Mouse (Mus musculus): ENCODE results near the gene Slc35f3. TPM values are rescaled to one million over a fixed set of nuclear protein-coding genes. Genes with fewer than 3 reads are reported as not detected.
A peak's percentile ranks its signal among the peaks of the same experiment; 100 is the strongest.

Slc35f3 gene
- total RNA-seq (2014; rRNA removed): 2.1 and 3.7 TPM in 2 replicates
- 3.9 and 4.6 TPM in 2 replicates for polyA plus RNA-seq (2015; fragmentation: Nextera tagmentation; extraction: Ambion mirVana)

DNA sequence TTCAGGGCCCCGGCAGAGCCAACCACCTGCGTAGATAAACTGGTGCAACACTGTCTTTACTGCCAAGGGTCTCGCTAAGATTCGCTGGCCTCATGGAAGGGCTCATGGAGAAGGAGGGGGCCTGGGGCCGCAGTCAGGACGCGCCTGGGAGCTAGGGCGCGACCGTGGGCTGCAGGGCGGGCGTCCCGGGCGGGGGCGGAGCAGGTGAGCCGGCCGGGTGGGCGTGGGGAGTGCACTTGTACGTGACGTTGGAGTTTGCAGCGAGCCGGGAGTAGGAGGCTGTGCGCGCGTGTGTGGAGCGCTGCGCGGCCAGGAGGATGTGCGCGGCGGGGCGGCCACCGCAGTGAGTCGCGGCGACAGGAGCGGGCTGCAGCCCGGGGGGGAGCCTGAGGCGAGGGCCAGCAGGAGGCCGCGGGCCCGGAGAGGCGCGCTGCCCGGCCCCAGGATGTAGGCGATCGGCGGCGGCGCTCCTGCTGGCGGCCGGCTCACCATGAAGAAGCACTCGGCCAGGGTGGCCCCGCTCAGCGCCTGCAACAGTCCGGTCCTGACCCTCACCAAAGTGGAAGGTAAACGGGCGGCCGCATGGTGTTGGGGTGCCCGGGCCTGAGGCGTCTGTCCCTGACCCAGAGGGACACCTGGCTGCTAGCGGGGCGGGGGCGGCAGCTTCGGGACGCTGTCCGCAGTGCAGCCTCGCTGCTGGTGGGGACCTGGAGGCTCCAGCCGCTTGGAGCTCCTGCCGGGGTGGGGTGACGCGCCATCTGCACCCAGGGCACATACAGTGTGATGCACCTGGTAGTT is at the start of gene Slc35f3:
TSS of gene Slc35f3 (plus strand) at position 263 of the 798 bp plus-strand sequence.
- TF ChIP-seq CTCF (IDR thresholded peaks at IDR 0.05): no peak
- under 1% methylated on average over 64 of the region's 72 CpGs for WGBS
- no peak within 1 kb of the TSS for H3K27ac ChIP-seq (ENCODE audit: low read depth, low read length)

DNA sequence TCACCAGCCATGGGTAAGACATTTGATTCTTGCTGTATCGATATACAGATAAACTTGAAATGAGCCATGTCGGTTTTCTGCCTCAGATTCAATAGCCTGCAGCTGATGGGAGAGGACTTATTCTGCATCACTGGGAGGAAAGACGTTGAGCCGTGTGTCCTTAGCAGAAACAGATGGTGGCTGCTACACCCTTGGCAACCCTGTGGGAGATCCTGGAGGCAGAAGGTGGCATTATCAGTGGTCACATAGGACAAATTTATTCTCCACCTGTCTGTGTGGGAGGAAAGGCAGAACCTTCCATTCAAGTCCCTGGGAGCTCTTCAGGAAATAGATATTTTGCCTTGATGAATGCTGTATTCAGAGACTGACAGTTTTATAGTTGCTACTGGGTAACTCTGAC is 47.9 kb upstream of the Slc35f3 start:
- TF ChIP-seq CTCF (IDR thresholded peaks at IDR 0.05): no peak
- ATAC-seq (ENCODE audit: low FRiP score): no peak
- H3K27ac ChIP-seq (ENCODE audit: low read depth, low read length): no peak overlapping the region
- no peaks in the 10 kb centered on the region for H3K36me3 ChIP-seq (ENCODE audit: insufficient read depth, low read length)
- H3K9ac ChIP-seq (replicated peaks; ENCODE audit: low read length, poor library complexity, severe bottlenecking): no peak overlapping the region
- H3K4me2 ChIP-seq (ENCODE audit: low read depth, low read length, poor library complexity, severe bottlenecking): no peak overlapping the region
- no peaks in the 10 kb centered on the region for H3K9me3 ChIP-seq (ENCODE audit: low read length)
- no peak for DNase-seq (ENCODE audit: low spot score)
- WGBS: 66% methylated on average over 4 of the region's 4 CpGs
- no peak overlapping the region for H3K4me3 ChIP-seq (ENCODE audit: low read depth, low read length)
- H3K27me3 ChIP-seq (ENCODE audit: insufficient read depth, low read length): no peaks in the 10 kb centered on the region
- H3K4me1 ChIP-seq (ENCODE audit: insufficient read depth, low read length): no peaks in the 10 kb centered on the region

More for the DNA sequence above, at the start of gene Slc35f3:
- peak; percentile 26 for DNase-seq (ENCODE audit: low spot score)
- Histone ChIP-seq H3K4me3 (ENCODE audit: low read depth, low read length) (peak within 1 kb of the TSS; percentile 62), H3K4me1 (ENCODE audit: insufficient read depth, low read length) (no peaks in the 10 kb centered on the region), H3K27me3 (ENCODE audit: insufficient read depth, low read length) (no peaks in the 10 kb centered on the region), H3K4me2 (ENCODE audit: low read depth, low read length, poor library complexity, severe bottlenecking) (peak within 1 kb of the TSS; percentile 93), H3K36me3 (ENCODE audit: insufficient read depth, low read length) (no peaks in the 10 kb centered on the region), H3K9ac (replicated peaks; ENCODE audit: low read length, poor library complexity, severe bottlenecking) (peak within 1 kb of the TSS; percentile 76), H3K9me3 (ENCODE audit: low read length) (no peaks in the 10 kb centered on the region)
- ATAC-seq (ENCODE audit: low FRiP score): peak; percentile 72

DNA sequence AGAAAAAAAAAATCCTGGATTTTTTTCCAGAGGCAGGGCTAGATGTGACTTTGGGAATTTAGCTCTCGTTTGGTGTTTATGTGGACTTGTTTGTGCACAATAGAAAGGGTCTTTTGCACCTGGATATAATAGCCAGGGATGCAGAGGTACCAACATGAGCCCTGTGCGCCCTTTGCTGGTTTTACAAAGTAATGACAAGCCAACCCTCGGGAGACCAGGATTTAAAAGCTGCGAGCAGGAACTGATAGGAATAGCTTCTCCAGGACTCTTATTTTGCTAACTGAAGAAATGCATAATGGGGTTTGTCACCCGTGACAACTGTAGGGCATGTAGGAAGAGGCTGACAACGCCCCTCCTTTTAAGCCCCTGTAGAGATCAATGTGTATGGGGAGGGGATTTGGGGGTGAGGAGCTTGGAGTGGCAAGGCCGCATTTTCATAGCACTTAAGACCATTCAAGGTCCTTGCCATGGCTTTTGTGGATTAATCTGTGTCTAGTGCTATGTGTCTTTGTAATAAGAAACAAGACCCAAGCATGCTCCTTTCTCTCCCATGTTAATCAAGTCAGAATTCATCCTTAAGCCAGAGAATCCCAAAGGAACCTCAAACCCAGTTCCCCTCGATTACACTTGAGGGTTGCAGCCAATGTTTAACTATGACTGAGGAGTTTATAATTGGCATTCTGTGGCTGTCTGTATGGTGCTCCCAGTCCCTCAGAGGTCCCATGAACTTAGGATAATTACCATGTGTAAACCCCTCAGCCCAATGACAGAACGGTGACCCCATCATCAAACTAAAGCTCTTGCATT is 41.6 kb upstream of the Slc35f3 start:
- H3K4me2 ChIP-seq (ENCODE audit: low read depth, low read length, poor library complexity, severe bottlenecking): no peak overlapping the region
- peak; percentile 82 for DNase-seq (ENCODE audit: low spot score)
- H3K4me1 ChIP-seq (ENCODE audit: insufficient read depth, low read length): no peaks in the 10 kb centered on the region
- WGBS: 6% methylated on average over 9 of the region's 9 CpGs
- no peak overlapping the region for H3K4me3 ChIP-seq (ENCODE audit: low read depth, low read length)
- ATAC-seq (ENCODE audit: low FRiP score): no peak
- no peaks in the 10 kb centered on the region for H3K27me3 ChIP-seq (ENCODE audit: insufficient read depth, low read length)
- no peaks in the 10 kb centered on the region for H3K36me3 ChIP-seq (ENCODE audit: insufficient read depth, low read length)
- H3K9me3 ChIP-seq (ENCODE audit: low read length): no peaks in the 10 kb centered on the region
- no peak overlapping the region for H3K27ac ChIP-seq (ENCODE audit: low read depth, low read length)
- TF ChIP-seq CTCF (IDR thresholded peaks at IDR 0.05): peak; percentile 76
- H3K9ac ChIP-seq (replicated peaks; ENCODE audit: low read length, poor library complexity, severe bottlenecking): no peak overlapping the region

DNA sequence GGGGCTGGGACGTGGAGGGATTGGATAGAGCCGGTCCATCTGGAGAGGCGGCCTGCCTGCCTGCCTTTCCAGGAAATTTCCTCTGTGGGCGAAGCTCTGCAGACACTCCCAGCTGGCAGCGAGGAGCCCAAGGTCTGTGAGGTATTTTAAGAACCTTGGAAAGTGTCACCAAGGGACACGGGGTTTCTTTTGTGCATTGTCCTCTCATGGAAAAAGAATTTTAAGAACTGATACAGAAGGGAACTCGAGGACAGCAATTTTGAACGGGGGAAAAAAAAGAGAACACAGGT is 41.0 kb upstream of the Slc35f3 start:
- Histone ChIP-seq H3K4me3 (ENCODE audit: low read depth, low read length) (no peak overlapping the region), H3K4me1 (ENCODE audit: insufficient read depth, low read length) (no peaks in the 10 kb centered on the region), H3K4me2 (ENCODE audit: low read depth, low read length, poor library complexity, severe bottlenecking) (no peak overlapping the region), H3K27me3 (ENCODE audit: insufficient read depth, low read length) (no peaks in the 10 kb centered on the region), H3K36me3 (ENCODE audit: insufficient read depth, low read length) (no peaks in the 10 kb centered on the region), H3K9ac (replicated peaks; ENCODE audit: low read length, poor library complexity, severe bottlenecking) (no peak overlapping the region), H3K9me3 (ENCODE audit: low read length) (no peaks in the 10 kb centered on the region), H3K27ac (ENCODE audit: low read depth, low read length) (no peak overlapping the region)
- ATAC-seq (ENCODE audit: low FRiP score): no peak
- no peak for DNase-seq (ENCODE audit: low spot score)
- TF ChIP-seq CTCF (IDR thresholded peaks at IDR 0.05): no peak
- WGBS: 19% methylated on average over 8 of the region's 8 CpGs

DNA sequence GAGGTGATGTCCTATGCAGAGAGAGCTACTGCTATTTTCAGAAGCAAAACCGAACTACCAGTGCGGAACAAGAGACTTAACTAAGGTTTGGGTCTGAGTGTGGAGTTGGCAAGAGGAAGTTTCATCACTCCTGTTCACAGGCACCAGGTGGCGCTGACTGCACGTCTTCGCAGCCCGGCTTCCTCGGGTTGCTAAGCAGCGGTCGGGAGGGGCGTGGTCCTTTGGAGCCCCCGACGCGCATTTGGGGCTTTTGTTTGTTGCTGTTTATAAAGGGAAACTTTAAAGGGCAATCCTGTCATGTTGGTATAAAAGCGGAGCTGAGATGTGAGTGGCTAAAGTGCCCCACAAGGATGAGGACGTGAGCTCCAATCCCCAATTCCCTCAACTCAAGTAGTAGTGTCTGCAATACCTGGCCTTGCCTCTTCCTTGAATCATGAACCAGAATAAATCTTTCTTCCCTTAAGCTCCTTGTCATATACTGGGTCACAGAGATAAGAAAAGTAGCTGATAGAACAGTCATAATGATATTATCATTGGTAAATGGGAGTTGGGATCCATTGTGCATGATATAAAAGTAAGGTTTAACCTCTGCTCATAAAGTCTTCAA is 40.1 kb upstream of the Slc35f3 start:
- no peak overlapping the region for H3K27ac ChIP-seq (ENCODE audit: low read depth, low read length)
- H3K4me3 ChIP-seq (ENCODE audit: low read depth, low read length): no peak overlapping the region
- TF ChIP-seq CTCF (IDR thresholded peaks at IDR 0.05): peak; percentile 94
- 2% methylated on average over 15 of the region's 15 CpGs for WGBS
- H3K9ac ChIP-seq (replicated peaks; ENCODE audit: low read length, poor library complexity, severe bottlenecking): no peak overlapping the region
- no peaks in the 10 kb centered on the region for H3K9me3 ChIP-seq (ENCODE audit: low read length)
- peak; percentile 84 for DNase-seq (ENCODE audit: low spot score)
- no peaks in the 10 kb centered on the region for H3K27me3 ChIP-seq (ENCODE audit: insufficient read depth, low read length)
- no peaks in the 10 kb centered on the region for H3K4me1 ChIP-seq (ENCODE audit: insufficient read depth, low read length)
- peak; percentile 78; the same call in 1 of the 2 replicates for ATAC-seq (ENCODE audit: low FRiP score)
- H3K36me3 ChIP-seq (ENCODE audit: insufficient read depth, low read length): no peaks in the 10 kb centered on the region
- H3K4me2 ChIP-seq (ENCODE audit: low read depth, low read length, poor library complexity, severe bottlenecking): peak overlapping the region; percentile 45

Measured in midbrain, postnatal 0 days (tissue).